Mouse (Mus musculus) stomach, embryonic 14.5 days (tissue): ENCODE measurements around the gene Kctd13. TPM values are rescaled to one million over a fixed set of nuclear protein-coding genes. Genes with fewer than 3 reads are reported as not detected.
A peak's percentile ranks its signal among the peaks of the same experiment; 100 is the strongest.

Source experiments
- ATAC-seq: fragments of 200-750 bp; cut with Nextera tagmentation; 2 replicates; pipeline ENCODE4 v1.8.0; 2017; ENCODE audit warnings: low read depth, moderate TSS enrichment; ENCODE audit not compliant: insufficient number of reproducible peaks, insufficient read depth, low FRiP score
- H3K27ac ChIP-seq: fragments of 300-500 bp; sonication (generic); 2 replicates; pipeline ENCODE4 v1.5.1; 2014; ENCODE audit warnings: mild to moderate bottlenecking, low read length, moderate library complexity, mixed read lengths
- H3K27me3 ChIP-seq: fragments of 300-500 bp; sonication (generic); 2 replicates; pipeline ENCODE4 v1.6.1; 2014; ENCODE audit warnings: low read length, control low read depth, mixed read lengths; ENCODE audit not compliant: control insufficient read depth, insufficient read depth
- H3K36me3 ChIP-seq: fragments of 300-500 bp; sonication (generic); 2 replicates; pipeline ENCODE4 v1.6.1; 2014; ENCODE audit warnings: mild to moderate bottlenecking, control low read depth, low read length, moderate library complexity, mixed read lengths; ENCODE audit not compliant: control insufficient read depth, insufficient read depth
- H3K4me1 ChIP-seq: fragments of 300-500 bp; sonication (generic); 2 replicates; pipeline ENCODE4 v1.6.1; 2014; ENCODE audit warnings: low read length, control low read depth, mixed read lengths; ENCODE audit not compliant: control insufficient read depth, insufficient read depth
- H3K4me2 ChIP-seq: fragments of 300-500 bp; sonication (generic); replicated peaks from 2 replicates; pipeline ENCODE4 v1.6.1; 2014; ENCODE audit warnings: low read depth, low read length, control low read depth
- H3K4me3 ChIP-seq: fragments of 300-500 bp; sonication (generic); 2 replicates; pipeline ENCODE4 v1.5.1; 2014; ENCODE audit warnings: low read depth, low read length, control low read depth
- H3K9ac ChIP-seq: fragments of 300-500 bp; sonication (generic); replicated peaks from 2 replicates; pipeline ENCODE4 v1.6.1; 2014; ENCODE audit warnings: low read depth, mild to moderate bottlenecking, control low read depth, low read length, moderate library complexity, mixed read lengths
- H3K9me3 ChIP-seq: fragments of 300-500 bp; sonication (generic); 2 replicates; pipeline ENCODE4 v1.6.1; 2016; ENCODE audit warnings: low read depth, low read length, control low read depth; ENCODE audit not compliant: control insufficient read depth
- WGBS: fragments of 180-500 bp; shearing (Covaris S2); extraction: QIAGEN DNeasy Blood & Tissue Kit; methylation state at CpG from one replicate; pipeline ENCODE4 v1.1.7; 2014; 5-methylcytosine and 5-hydroxymethylcytosine counted together
- polyA plus RNA-seq: library from polyadenylated mRNA; unstranded; fragments of >200 nt; fragmentation: Nextera tagmentation; extraction: Ambion mirVana; gene quantifications from 2 replicates; pipeline ENCODE4 v1.2.1, GENCODE M21; 2014

Kctd13 gene
- polyA plus RNA-seq, 1 experiment from 2014 or later: 16.1 TPM

DNA sequence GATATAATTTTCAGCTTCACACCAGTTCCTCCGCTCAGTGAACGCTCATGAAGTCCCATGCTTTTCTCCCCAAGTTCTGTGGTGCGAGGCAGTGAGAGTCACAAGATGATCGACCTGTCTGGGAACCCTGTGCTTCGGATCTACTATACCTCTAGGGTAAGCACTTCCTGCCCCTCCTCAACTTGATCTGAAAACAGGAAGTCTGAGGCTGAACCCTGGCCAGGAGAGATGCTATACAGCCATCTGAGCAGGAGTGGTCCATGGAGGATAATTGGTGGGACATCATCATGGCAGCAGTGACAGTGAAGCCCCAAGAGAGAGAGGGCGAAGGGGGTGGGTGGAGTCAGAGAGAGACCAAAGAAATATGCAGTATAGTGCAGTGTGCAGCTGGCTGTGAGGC lies 50.2 kb downstream of the Kctd13 start:
- H3K27ac ChIP-seq: no peak overlapping the region
- no peak for ATAC-seq
- no peak overlapping the region for H3K9ac ChIP-seq
- H3K27me3 ChIP-seq: no peaks in the 10 kb centered on the region
- WGBS: 91% methylated on average over 6 of the region's 6 CpGs
- no peak overlapping the region for H3K4me3 ChIP-seq
- H3K4me2 ChIP-seq: no peak overlapping the region
- no peaks in the 10 kb centered on the region for H3K9me3 ChIP-seq
- H3K4me1 ChIP-seq: peaks cover 4% of the 10 kb centered on the region; the same call in 1 of the 2 replicates
- peaks cover 25% of the 10 kb centered on the region for H3K36me3 ChIP-seq

DNA sequence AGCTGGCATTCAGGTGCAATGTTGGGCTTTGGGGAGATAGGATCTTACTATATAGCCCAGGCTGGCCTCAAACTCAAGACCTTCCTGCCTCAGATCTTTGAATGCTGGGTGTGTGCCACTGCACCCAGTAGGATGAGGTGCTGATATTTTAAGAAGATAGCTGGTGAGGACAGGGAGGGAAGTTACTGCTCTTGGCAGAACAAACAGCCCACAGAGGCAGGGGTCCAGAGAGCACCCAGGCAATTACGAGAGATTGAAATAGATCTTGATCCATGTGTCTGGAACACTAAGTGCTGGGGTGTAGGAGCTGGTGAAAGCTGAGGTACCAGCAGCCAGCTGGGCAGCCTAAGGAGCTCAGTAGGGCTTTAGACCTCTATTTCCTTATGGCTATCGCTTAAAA lies 52.9 kb downstream of the Kctd13 start:
- Histone ChIP-seq H3K4me2 (no peak overlapping the region), H3K9ac (no peak overlapping the region), H3K4me1 (no peaks in the 10 kb centered on the region), H3K27ac (no peak overlapping the region), H3K36me3 (peaks cover 25% of the 10 kb centered on the region), H3K4me3 (no peak overlapping the region), H3K9me3 (no peaks in the 10 kb centered on the region), H3K27me3 (no peaks in the 10 kb centered on the region)
- WGBS: 84% methylated on average over 2 of the region's 2 CpGs
- no peak for ATAC-seq

DNA sequence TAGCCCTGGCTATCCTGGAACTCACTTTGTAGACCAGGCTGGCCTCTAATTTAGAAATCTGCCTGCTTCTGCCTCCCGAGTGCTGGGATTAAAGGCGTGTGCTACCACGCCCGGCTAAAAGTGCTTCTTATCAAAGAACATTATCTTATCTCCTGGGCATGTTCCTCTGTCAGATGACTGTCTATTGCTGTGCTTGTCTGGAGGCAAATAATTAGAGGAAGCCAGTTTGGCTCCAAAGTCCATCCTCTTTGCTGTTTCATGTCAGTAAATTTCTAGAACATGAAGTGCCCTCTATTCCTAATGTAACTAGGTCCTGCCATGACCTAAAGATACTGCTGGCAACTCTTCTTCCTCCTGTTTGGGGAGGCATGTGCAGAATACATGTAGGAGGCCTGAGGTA lies 53.4 kb downstream of the Kctd13 start:
- no peaks in the 10 kb centered on the region for H3K9me3 ChIP-seq
- H3K27me3 ChIP-seq: no peaks in the 10 kb centered on the region
- 78% methylated on average over 4 of the region's 4 CpGs for WGBS
- no peak overlapping the region for H3K4me2 ChIP-seq
- no peak for ATAC-seq
- no peaks in the 10 kb centered on the region for H3K4me1 ChIP-seq
- no peak overlapping the region for H3K4me3 ChIP-seq
- no peak overlapping the region for H3K9ac ChIP-seq
- no peak overlapping the region for H3K27ac ChIP-seq
- peaks cover 25% of the 10 kb centered on the region for H3K36me3 ChIP-seq

DNA sequence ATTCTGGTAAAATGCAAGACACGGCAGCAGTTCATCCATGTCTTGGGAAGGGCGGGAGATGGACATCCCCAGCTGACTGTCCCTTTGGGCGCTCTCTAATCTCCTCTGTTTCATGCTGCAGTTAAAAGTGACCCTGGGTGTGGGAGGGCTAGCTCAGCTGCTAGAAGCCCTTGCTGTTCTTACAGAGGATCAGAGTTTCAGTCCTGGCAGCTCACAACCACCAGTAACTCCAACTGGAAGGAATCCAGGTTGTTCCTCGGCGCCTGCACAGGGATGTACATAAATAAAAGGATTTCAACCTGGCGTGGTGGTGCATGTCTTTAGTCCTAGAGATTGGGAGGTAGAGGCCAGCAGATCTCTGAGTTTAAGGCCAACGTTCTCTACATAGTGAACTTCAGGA lies 54.4 kb downstream of the Kctd13 start:
- WGBS: 75% methylated on average over 7 of the region's 7 CpGs
- H3K27ac ChIP-seq: no peak overlapping the region
- ATAC-seq: no peak
- no peak overlapping the region for H3K4me2 ChIP-seq
- H3K4me3 ChIP-seq: no peak overlapping the region
- H3K4me1 ChIP-seq: no peaks in the 10 kb centered on the region
- no peak overlapping the region for H3K9ac ChIP-seq
- H3K9me3 ChIP-seq: no peaks in the 10 kb centered on the region
- peaks cover 21% of the 10 kb centered on the region for H3K36me3 ChIP-seq
- no peaks in the 10 kb centered on the region for H3K27me3 ChIP-seq

DNA sequence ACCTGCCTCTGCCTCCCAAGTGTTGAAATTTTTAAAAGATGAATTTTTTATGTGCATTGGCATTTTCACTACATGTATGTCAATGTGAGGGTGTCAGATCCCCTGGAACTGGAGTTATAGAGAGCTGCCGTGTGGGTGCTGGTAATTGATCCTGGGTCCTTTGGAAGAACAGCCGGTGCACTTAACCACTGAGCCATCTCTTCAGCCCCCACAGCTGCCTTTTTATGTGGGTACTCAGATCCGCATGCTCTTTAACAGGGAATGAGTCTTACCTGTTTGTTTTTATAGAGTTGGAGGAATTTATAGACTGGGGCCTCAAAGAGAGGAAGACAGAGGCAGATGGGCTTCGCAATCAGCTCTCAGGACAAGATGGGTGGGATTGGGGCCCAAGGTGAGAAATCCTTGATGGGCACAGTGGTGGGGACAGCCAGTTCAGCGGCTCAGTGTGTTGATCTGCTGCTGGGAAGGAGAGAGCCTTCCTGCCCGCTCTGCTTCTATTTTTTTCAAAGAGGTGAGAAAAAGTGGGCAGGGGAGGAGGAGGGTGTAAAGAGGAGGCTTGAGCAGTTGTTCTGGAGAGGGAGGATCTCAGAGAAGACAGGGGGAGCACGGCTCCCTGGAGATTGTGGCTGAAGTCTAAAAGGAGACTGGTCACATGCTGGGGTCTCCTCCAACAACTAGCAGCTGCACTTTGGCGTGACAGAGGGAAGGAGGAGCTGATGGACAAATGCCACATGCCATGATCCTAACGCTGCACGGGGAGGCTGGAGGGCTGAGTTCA lies 56.2 kb downstream of the Kctd13 start:
- Histone ChIP-seq H3K27ac (no peak overlapping the region), H3K4me1 (no peaks in the 10 kb centered on the region), H3K4me3 (no peak overlapping the region), H3K27me3 (no peaks in the 10 kb centered on the region), H3K36me3 (peaks cover 3% of the 10 kb centered on the region), H3K9ac (no peak overlapping the region), H3K4me2 (no peak overlapping the region), H3K9me3 (no peaks in the 10 kb centered on the region)
- 39% methylated on average over 10 of the region's 10 CpGs for WGBS
- no peak for ATAC-seq

DNA sequence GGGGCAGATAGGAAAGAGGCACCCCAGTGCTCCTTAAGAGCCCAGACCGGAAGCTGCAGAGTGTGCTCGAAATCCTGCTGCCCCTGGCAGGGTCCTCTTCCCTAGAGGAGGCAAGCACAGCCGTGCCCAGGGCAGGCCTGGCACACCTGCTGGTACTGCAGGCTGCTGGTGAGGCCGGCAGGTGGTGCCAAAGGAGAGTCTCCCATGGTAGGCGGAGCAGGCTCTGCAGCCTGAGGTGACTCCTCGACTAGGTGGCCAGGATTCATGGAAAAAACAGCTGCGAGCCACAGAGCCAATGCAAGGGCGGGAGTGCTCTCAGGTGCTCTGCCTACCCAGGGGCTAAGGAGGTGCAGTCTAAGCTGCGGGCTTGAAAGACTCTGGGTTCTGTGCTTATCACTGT lies 57.6 kb downstream of the Kctd13 start:
- Histone ChIP-seq H3K27me3 (no peaks in the 10 kb centered on the region), H3K4me1 (no peaks in the 10 kb centered on the region), H3K27ac (no peak overlapping the region), H3K9me3 (no peaks in the 10 kb centered on the region), H3K4me3 (no peak overlapping the region), H3K9ac (no peak overlapping the region), H3K4me2 (no peak overlapping the region), H3K36me3 (no peaks in the 10 kb centered on the region)
- 41% methylated on average over 9 of the region's 9 CpGs for WGBS
- peak; percentile 66; the same call in 1 of the 2 replicates for ATAC-seq

DNA sequence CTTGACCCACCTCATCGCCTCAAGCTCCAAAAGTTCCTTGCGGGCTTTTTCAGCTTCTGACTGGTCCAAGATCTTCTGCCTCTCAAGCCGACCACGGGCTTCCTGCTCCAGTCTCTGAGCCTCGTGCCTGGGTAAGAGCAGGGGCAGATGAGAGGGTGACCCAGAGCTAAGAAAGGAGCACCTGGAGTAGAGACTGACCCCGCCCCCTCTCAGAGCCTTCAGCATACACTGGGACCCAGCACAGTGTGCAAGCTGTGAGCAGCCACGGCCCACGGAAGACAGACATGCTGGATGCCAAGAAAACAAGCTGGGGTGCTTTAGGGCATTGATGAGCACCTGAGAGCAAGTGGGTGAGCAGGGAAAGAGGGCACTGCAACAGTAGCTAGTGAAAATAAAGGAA lies 60.1 kb downstream of the Kctd13 start:
- Histone ChIP-seq H3K27me3 (no peaks in the 10 kb centered on the region), H3K9ac (no peak overlapping the region), H3K36me3 (no peaks in the 10 kb centered on the region), H3K4me3 (no peak overlapping the region), H3K9me3 (no peaks in the 10 kb centered on the region), H3K4me1 (no peaks in the 10 kb centered on the region), H3K4me2 (no peak overlapping the region), H3K27ac (no peak overlapping the region)
- WGBS: 64% methylated on average over 8 of the region's 8 CpGs
- ATAC-seq: no peak
